11 mouse cellular contexts compared by ENCODE assay signal in the genomic region with DNA sequence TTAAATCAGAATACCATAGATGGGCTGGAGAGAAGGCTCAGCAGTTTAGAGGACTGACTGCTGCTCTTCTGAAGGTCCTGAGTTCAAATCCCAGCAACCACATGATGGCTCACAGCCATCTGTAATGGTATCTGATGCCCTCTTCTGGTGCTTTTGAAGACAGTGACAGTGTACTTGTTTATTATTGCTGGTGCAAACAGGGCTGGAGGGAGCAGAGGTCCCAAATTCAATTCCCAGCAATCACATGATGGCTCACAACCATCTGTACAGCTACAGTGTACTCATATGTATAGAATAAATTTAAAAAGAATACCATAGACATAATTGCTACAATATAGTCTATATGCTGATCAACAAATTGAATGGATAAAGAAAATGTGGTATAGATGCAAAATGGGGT. TPM values are rescaled to one million over a fixed set of nuclear protein-coding genes. Genes with fewer than 3 reads are reported as not detected.
DNase-seq lines count a peak whose midpoint lies in the region; ATAC-seq and TF ChIP-seq lines count a peak whose summit lies in the region.
"Had no signal": no experiment of that assay in that cellular context is flagged by ENCODE, and none has a peak within 500 bp of the region (broad histone marks: within the 10 kb centered on the region; RNA-seq: fewer than 3 reads in every experiment).

No protein-coding gene starts in this region.

- ATAC-seq in intestine, embryonic 14.5 days (replicated peaks; ENCODE audit: low FRiP score, low TSS enrichment, low read depth) = no peak
- ATAC-seq in intestine, embryonic 15.5 days = no peak
- no peak for ATAC-seq in midbrain, postnatal 0 days (ENCODE audit: low FRiP score)
- ATAC-seq in midbrain, embryonic 16.5 days = no peak
- no peak for ATAC-seq in limb, embryonic 13.5 days (ENCODE audit: low FRiP score, low read depth)
- ATAC-seq in stomach, postnatal 0 days (ENCODE audit: low FRiP score, low TSS enrichment) = no peak
- no peak for ATAC-seq in forebrain, postnatal 0 days

- H3K4me3 ChIP-seq in intestine, embryonic 14.5 days (ENCODE audit: low read depth, low read length) = no peak overlapping the region
- no peak overlapping the region for H3K4me3 ChIP-seq in intestine, embryonic 15.5 days (replicated peaks)
- no peak overlapping the region for H3K4me3 ChIP-seq in midbrain, postnatal 0 days (ENCODE audit: low read depth, low read length)
- H3K4me3 ChIP-seq in midbrain, embryonic 16.5 days (ENCODE audit: low read depth, low read length) = no peak overlapping the region
- no peak overlapping the region for H3K4me3 ChIP-seq in limb, embryonic 13.5 days
- no peak overlapping the region for H3K4me3 ChIP-seq in stomach, postnatal 0 days (ENCODE audit: low read depth, low read length)
- H3K4me3 ChIP-seq in forebrain, postnatal 0 days (ENCODE audit: low read depth, low read length) = no peak overlapping the region

- no peak overlapping the region for H3K9ac ChIP-seq in intestine, embryonic 14.5 days (ENCODE audit: low read length)
- no peak overlapping the region for H3K9ac ChIP-seq in intestine, embryonic 15.5 days
- no peak overlapping the region for H3K9ac ChIP-seq in midbrain, postnatal 0 days (replicated peaks; ENCODE audit: low read length, poor library complexity, severe bottlenecking)
- H3K9ac ChIP-seq in midbrain, embryonic 16.5 days (ENCODE audit: low read depth, low read length) = no peak overlapping the region
- H3K9ac ChIP-seq in limb, embryonic 13.5 days = no peak overlapping the region
- no peak overlapping the region for H3K9ac ChIP-seq in stomach, postnatal 0 days (ENCODE audit: low read length)
- H3K9ac ChIP-seq in forebrain, postnatal 0 days = no peak overlapping the region

- DNase-seq in intestine, embryonic 14.5 days (ENCODE audit: low spot score) = no peak
- no peak for DNase-seq in midbrain, postnatal 0 days (ENCODE audit: low spot score)
- no peak for DNase-seq in stomach, postnatal 0 days (ENCODE audit: low spot score)
- DNase-seq in forebrain, postnatal 0 days = no peak

- TF ChIP-seq EP300 in stomach, postnatal 0 days (optimal IDR thresholded peaks at IDR 0.05) = no peak

- no peaks in the 10 kb centered on the region for H3K36me3 ChIP-seq in intestine, embryonic 14.5 days (ENCODE audit: control insufficient read depth, insufficient read depth, low read length)
- H3K36me3 ChIP-seq in intestine, embryonic 15.5 days = no peaks in the 10 kb centered on the region
- no peaks in the 10 kb centered on the region for H3K36me3 ChIP-seq in midbrain, postnatal 0 days (ENCODE audit: insufficient read depth, low read length)
- no peaks in the 10 kb centered on the region for H3K36me3 ChIP-seq in midbrain, embryonic 16.5 days (ENCODE audit: control insufficient read depth, insufficient read depth, low read length)
- H3K36me3 ChIP-seq in limb, embryonic 13.5 days = no peaks in the 10 kb centered on the region
- H3K36me3 ChIP-seq in stomach, postnatal 0 days (ENCODE audit: control insufficient read depth, insufficient read depth, low read length) = no peaks in the 10 kb centered on the region
- H3K36me3 ChIP-seq in forebrain, postnatal 0 days (ENCODE audit: insufficient read depth) = no peaks in the 10 kb centered on the region
- H3K36me3 ChIP-seq: embryonic facial prominence, embryonic 10.5 days; forebrain, embryonic 15.5 days had no signal

- no peaks in the 10 kb centered on the region for H3K9me3 ChIP-seq in intestine, embryonic 14.5 days (ENCODE audit: control insufficient read depth, low read length)
- H3K9me3 ChIP-seq in intestine, embryonic 15.5 days = no peaks in the 10 kb centered on the region
- no peaks in the 10 kb centered on the region for H3K9me3 ChIP-seq in midbrain, postnatal 0 days (ENCODE audit: low read length)
- no peaks in the 10 kb centered on the region for H3K9me3 ChIP-seq in midbrain, embryonic 16.5 days (replicated peaks; ENCODE audit: control insufficient read depth, low read length, poor library complexity, severe bottlenecking)
- H3K9me3 ChIP-seq in limb, embryonic 13.5 days = no peaks in the 10 kb centered on the region
- H3K9me3 ChIP-seq in stomach, postnatal 0 days (ENCODE audit: control insufficient read depth, low read length) = no peaks in the 10 kb centered on the region
- H3K9me3 ChIP-seq in forebrain, postnatal 0 days (ENCODE audit: low read length) = no peaks in the 10 kb centered on the region
- H3K9me3 ChIP-seq: embryonic facial prominence, embryonic 10.5 days; forebrain, embryonic 15.5 days had no signal

- H3K27me3 ChIP-seq in intestine, embryonic 14.5 days (replicated peaks; ENCODE audit: control insufficient read depth, insufficient read depth, low read length) = no peaks in the 10 kb centered on the region
- H3K27me3 ChIP-seq in intestine, embryonic 15.5 days (replicated peaks) = no peaks in the 10 kb centered on the region
- no peaks in the 10 kb centered on the region for H3K27me3 ChIP-seq in midbrain, postnatal 0 days (ENCODE audit: insufficient read depth, low read length)
- no peaks in the 10 kb centered on the region for H3K27me3 ChIP-seq in midbrain, embryonic 16.5 days (ENCODE audit: control insufficient read depth, insufficient read depth, low read depth, low read length)
- H3K27me3 ChIP-seq in limb, embryonic 13.5 days = no peaks in the 10 kb centered on the region
- no peaks in the 10 kb centered on the region for H3K27me3 ChIP-seq in stomach, postnatal 0 days (ENCODE audit: control insufficient read depth, insufficient read depth, low read length)
- H3K27me3 ChIP-seq in forebrain, postnatal 0 days (ENCODE audit: insufficient read depth, low read length) = no peaks in the 10 kb centered on the region
- H3K27me3 ChIP-seq: forebrain, embryonic 15.5 days had no signal

- H3K4me2 ChIP-seq in intestine, embryonic 14.5 days (ENCODE audit: low read length) = peak overlapping the region; percentile 60; the same call in 1 of the 2 replicates
- no peak overlapping the region for H3K4me2 ChIP-seq in intestine, embryonic 15.5 days (replicated peaks)
- peak overlapping the region; percentile 48; the same call in 1 of the 2 replicates for H3K4me2 ChIP-seq in midbrain, postnatal 0 days (ENCODE audit: low read depth, low read length, poor library complexity, severe bottlenecking)
- no peak overlapping the region for H3K4me2 ChIP-seq in midbrain, embryonic 16.5 days (ENCODE audit: low read length)
- H3K4me2 ChIP-seq in limb, embryonic 13.5 days (replicated peaks) = peak overlapping the region; percentile 66; the same call in 1 of the 2 replicates
- no peak overlapping the region for H3K4me2 ChIP-seq in stomach, postnatal 0 days (replicated peaks; ENCODE audit: low read depth)
- no peak overlapping the region for H3K4me2 ChIP-seq in forebrain, postnatal 0 days (ENCODE audit: low read depth)

- 0 out of 2 replicates have a peak, but pooled peaks have one; percentile 7 for TF ChIP-seq CTCF in midbrain, postnatal 0 days (IDR thresholded peaks at IDR 0.05)
- TF ChIP-seq CTCF in stomach, postnatal 0 days (IDR thresholded peaks at IDR 0.05; ENCODE audit: low read depth) = peak; percentile 17; the same call in 1 of the 2 replicates
- TF ChIP-seq CTCF in forebrain, postnatal 0 days (IDR thresholded peaks at IDR 0.05; ENCODE audit: low read depth) = no peak

- no peak overlapping the region for H3K27ac ChIP-seq in intestine, embryonic 14.5 days (ENCODE audit: low read depth)
- no peak overlapping the region for H3K27ac ChIP-seq in intestine, embryonic 15.5 days
- no peak overlapping the region for H3K27ac ChIP-seq in midbrain, postnatal 0 days (ENCODE audit: low read depth, low read length)
- H3K27ac ChIP-seq in midbrain, embryonic 16.5 days (ENCODE audit: low read length) = no peak overlapping the region
- no peak overlapping the region for H3K27ac ChIP-seq in limb, embryonic 13.5 days
- H3K27ac ChIP-seq in stomach, postnatal 0 days (replicated peaks) = no peak overlapping the region
- H3K27ac ChIP-seq in forebrain, postnatal 0 days (ENCODE audit: low read depth, low read length) = no peak overlapping the region

- H3K4me1 ChIP-seq in intestine, embryonic 14.5 days (replicated peaks; ENCODE audit: control insufficient read depth, insufficient read depth, low read length) = no peaks in the 10 kb centered on the region; the same call in 1 of the 2 replicates
- H3K4me1 ChIP-seq in intestine, embryonic 15.5 days (replicated peaks) = no peaks in the 10 kb centered on the region; the same call in 1 of the 2 replicates
- H3K4me1 ChIP-seq in midbrain, postnatal 0 days (ENCODE audit: insufficient read depth, low read length) = no peaks in the 10 kb centered on the region
- H3K4me1 ChIP-seq in midbrain, embryonic 16.5 days (ENCODE audit: control insufficient read depth, insufficient read depth, low read length) = peaks cover 2% of the 10 kb centered on the region; the same call in 1 of the 2 replicates
- peaks cover 9% of the 10 kb centered on the region; the same call in 1 of the 2 replicates for H3K4me1 ChIP-seq in limb, embryonic 13.5 days
- H3K4me1 ChIP-seq in stomach, postnatal 0 days (replicated peaks; ENCODE audit: control insufficient read depth, insufficient read depth) = no peaks in the 10 kb centered on the region
- no peaks in the 10 kb centered on the region; the same call in 1 of the 2 replicates for H3K4me1 ChIP-seq in forebrain, postnatal 0 days (ENCODE audit: insufficient read depth)

RNA-seq across cellular contexts. Expression of a gene that starts 42.6 kb away (rescaled TPM):
- 0.65 and 1.4 TPM in 2 replicates for polyA plus RNA-seq in intestine, embryonic 14.5 days (2014; fragmentation: Nextera tagmentation; extraction: Ambion mirVana)
- polyA plus RNA-seq in intestine, embryonic 15.5 days (2015; fragmentation: Nextera tagmentation; extraction: Ambion mirVana) = 0.37 and 0.96 TPM in 2 replicates
- total RNA-seq in midbrain, postnatal 0 days (2014; rRNA removed) = 0.66 and 4.0 TPM in 2 replicates
- 0.31 and 0.35 TPM in 2 replicates for polyA plus RNA-seq in midbrain, postnatal 0 days (2015; fragmentation: Nextera tagmentation; extraction: Ambion mirVana)
- polyA plus RNA-seq in midbrain, embryonic 16.5 days (2015; fragmentation: Nextera tagmentation; extraction: Ambion mirVana) = 0.29 and 0.39 TPM in 2 replicates
- 0.93 and 1.3 TPM in 2 replicates for polyA plus RNA-seq in limb, embryonic 13.5 days (2015; fragmentation: Nextera tagmentation; extraction: Ambion mirVana)
- polyA plus RNA-seq in stomach, postnatal 0 days (2015; fragmentation: Nextera tagmentation; extraction: Ambion mirVana) = 0.98 and 1.6 TPM in 2 replicates
- total RNA-seq in forebrain, postnatal 0 days (2014; rRNA removed) = 0.23 and 0.81 TPM in 2 replicates
- 0.03 and 0.23 TPM in 2 replicates for polyA plus RNA-seq in forebrain, postnatal 0 days (2015; fragmentation: Nextera tagmentation; extraction: Ambion mirVana)
- total RNA-seq: gastrocnemius, adult 8-10 months had no signal
- polyA plus RNA-seq: embryonic facial prominence, embryonic 10.5 days; erythroblast, embryonic 14.5 days; forebrain, embryonic 15.5 days had no signal

RNA-seq across cellular contexts. Expression of a gene that starts 42.7 kb away (rescaled TPM):
- polyA plus RNA-seq in intestine, embryonic 14.5 days (2014; fragmentation: Nextera tagmentation; extraction: Ambion mirVana) = 6.8 and 8.1 TPM in 2 replicates
- polyA plus RNA-seq in intestine, embryonic 15.5 days (2015; fragmentation: Nextera tagmentation; extraction: Ambion mirVana) = 6.3 and 7.0 TPM in 2 replicates
- total RNA-seq in midbrain, postnatal 0 days (2014; rRNA removed) = 2.0 and 2.4 TPM in 2 replicates
- 1.8 and 2.1 TPM in 2 replicates for polyA plus RNA-seq in midbrain, postnatal 0 days (2015; fragmentation: Nextera tagmentation; extraction: Ambion mirVana)
- polyA plus RNA-seq in midbrain, embryonic 16.5 days (2015; fragmentation: Nextera tagmentation; extraction: Ambion mirVana) = 3.6 and 4.0 TPM in 2 replicates
- 10.0 and 10.2 TPM in 2 replicates for polyA plus RNA-seq in limb, embryonic 13.5 days (2015; fragmentation: Nextera tagmentation; extraction: Ambion mirVana)
- polyA plus RNA-seq in stomach, postnatal 0 days (2015; fragmentation: Nextera tagmentation; extraction: Ambion mirVana) = 1.7 and 1.8 TPM in 2 replicates
- 1.9 and 4.0 TPM in 2 replicates for total RNA-seq in forebrain, postnatal 0 days (2014; rRNA removed)
- polyA plus RNA-seq in forebrain, postnatal 0 days (2015; fragmentation: Nextera tagmentation; extraction: Ambion mirVana) = 1.9 and 2.6 TPM in 2 replicates

Comparison
In these comparisons a context has a peak if more than half of its experiments do, and no peak if none do; other contexts are left out.
1. H3K4me2 ChIP-seq: peak in intestine, embryonic 14.5 days (single experiment), midbrain, postnatal 0 days (single experiment) and limb, embryonic 13.5 days (single experiment); none in intestine, embryonic 15.5 days (single experiment), midbrain, embryonic 16.5 days (single experiment), stomach, postnatal 0 days (single experiment) and forebrain, postnatal 0 days (single experiment).